Mouse (Mus musculus) ES-E14 (cell line): Measurements from ENCODE around the gene Prkd2.

ENCODE experiments used
- CHD2 ChIP-seq: IDR thresholded peaks from 2 replicates; pipeline ENCODE4 v1.6.1; 2014; ENCODE audit warnings: mild to moderate bottlenecking, low read depth, low read length, inconsistent platforms
- MAFK ChIP-seq: IDR thresholded peaks from 2 replicates; pipeline ENCODE4 v1.6.1; 2014; ENCODE audit warnings: mild to moderate bottlenecking, low read depth, low read length, inconsistent platforms; ENCODE audit not compliant: insufficient read depth
- ZC3H11A ChIP-seq: IDR thresholded peaks from 2 replicates; pipeline ENCODE4 v1.6.1; 2012; ENCODE audit warnings: low read depth, mild to moderate bottlenecking, inconsistent platforms, low read length, borderline replicate concordance

DNA sequence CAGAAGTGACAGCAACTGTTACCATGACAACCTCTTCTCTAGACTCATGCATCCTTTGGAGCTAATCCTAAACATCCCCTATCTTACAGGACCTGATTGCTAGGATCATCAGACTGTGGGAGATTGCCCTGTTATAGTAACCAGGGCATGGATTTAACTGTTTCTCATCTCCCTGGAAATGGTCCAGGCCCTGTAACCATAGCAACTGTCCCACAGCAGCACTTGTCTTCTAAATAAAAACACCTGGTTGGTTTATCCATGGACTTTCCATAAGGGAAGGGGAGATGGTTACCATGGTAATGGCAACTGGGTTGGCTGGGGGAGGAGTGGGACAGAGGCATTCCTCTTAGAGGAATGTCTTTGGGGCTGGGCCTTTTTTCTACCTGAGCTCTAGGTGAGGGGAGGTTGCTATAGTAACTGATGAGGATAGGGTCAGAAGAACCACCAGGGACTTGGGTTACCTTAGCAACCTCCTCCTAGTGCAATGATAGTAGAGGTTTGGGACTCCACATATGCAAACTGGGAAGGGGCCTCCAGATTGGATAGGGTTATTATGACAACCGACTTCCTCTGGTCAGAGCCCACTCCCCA is 27.3 kb upstream of the Prkd2 start, which contains the start of gene Strn4:
- TF ChIP-seq ZC3H11A: no peak
- TF ChIP-seq CHD2: no peak
- TF ChIP-seq MAFK: no peak
